Mouse (Mus musculus) G1E (cell line): ENCODE measurements around the gene Arrb2. TPM values are rescaled to one million over a fixed set of nuclear protein-coding genes. Genes with fewer than 3 reads are reported as not detected.
A peak's percentile ranks its signal among the peaks of the same experiment; 100 is the strongest.

Experiments used
- ATAC-seq: 2 replicates; pipeline ENCODE4 v1.8.0; 2016; ENCODE audit warnings: mild to moderate bottlenecking; ENCODE audit not compliant: insufficient number of reproducible peaks, poor library complexity, low FRiP score, severe bottlenecking; ENCODE audit errors: extremely low read depth
- DNase-seq: peaks from one replicate; pipeline ENCODE4 v3.0.0; 2012; ENCODE audit warnings: low spot score
- H3K27me3 ChIP-seq: 2 replicates; pipeline ENCODE4 v1.6.1; 2012; ENCODE audit warnings: mild to moderate bottlenecking, low read length, inconsistent platforms; ENCODE audit not compliant: insufficient read depth
- H3K36me3 ChIP-seq: replicated peaks from 2 replicates; pipeline ENCODE3; 2012; ENCODE audit warnings: mild to moderate bottlenecking, inconsistent platforms
- H3K4me1 ChIP-seq: 2 replicates; pipeline ENCODE4 v1.6.1; 2012; ENCODE audit warnings: low read depth, low read length, inconsistent platforms, mixed read lengths; ENCODE audit not compliant: insufficient read depth
- H3K4me3 ChIP-seq: 2 replicates; pipeline ENCODE4 v1.5.1; 2012; ENCODE audit warnings: low read depth, mild to moderate bottlenecking, inconsistent platforms, low read length, moderate library complexity, mixed read lengths
- H3K9me3 ChIP-seq: replicated peaks from 2 replicates; pipeline ENCODE4 v1.6.1; 2012; ENCODE audit warnings: inconsistent platforms
- CTCF ChIP-seq: IDR thresholded peaks from 2 replicates; pipeline ENCODE4 v1.5.1; 2012; ENCODE audit warnings: low read depth, low read length, inconsistent platforms, mixed read lengths
- GATA1 ChIP-seq: IDR thresholded peaks from 2 replicates; pipeline ENCODE4 v1.6.1; 2012; ENCODE audit warnings: borderline replicate concordance, low read length, inconsistent platforms, mixed read lengths
- GATA2 ChIP-seq: IDR thresholded peaks from 2 replicates; pipeline ENCODE4 v1.6.1; 2012; ENCODE audit warnings: low read depth, low read length, inconsistent platforms, borderline replicate concordance
- POLR2AphosphoS5 ChIP-seq: IDR thresholded peaks from 2 replicates; pipeline ENCODE4 v1.6.1; 2012; ENCODE audit warnings: low read depth, low read length, inconsistent platforms; ENCODE audit not compliant: insufficient replicate concordance
- TAL1 ChIP-seq: conservative IDR thresholded peaks from 2 replicates; pipeline ENCODE4 v1.6.1; 2012; ENCODE audit warnings: low read depth, low read length, inconsistent platforms, mixed read lengths
- polyA plus RNA-seq: library from polyadenylated mRNA; stranded (reverse); fragments of >175 nt; gene quantifications from 2 replicates; pipeline ENCODE4 v1.2.3, GENCODE M21; 2012
- total RNA-seq, 2 experiments: library from RNA; stranded (forward) in 1 of 2; stranded (reverse) in 1 of 2; fragments of 200-1000 nt in 1 of 2; fragments of >200 nt in 1 of 2; fragmentation: Nextera tagmentation in 1 of 2; gene quantifications; 2 replicates each; pipeline ENCODE4 v1.2.3; 2014 to 2017

The Arrb2 gene
- total and polyA plus RNA-seq, 3 experiments: 69.3 to 349 (median 97.1) TPM

- Histone ChIP-seq H3K27me3 (peaks cover 3% of the 10 kb centered on the region; the same call in 1 of the 2 replicates), H3K36me3 (peaks cover 24% of the 10 kb centered on the region), H3K9me3 (no peaks in the 10 kb centered on the region), H3K4me3 (peak within 1 kb of the TSS; percentile 90), H3K4me1 (peaks cover 44% of the 10 kb centered on the region)
- DNase-seq (peak; percentile 81), ATAC-seq (peak; percentile 91)
- TF ChIP-seq POLR2AphosphoS5 (no peak), CTCF (peak; percentile 47; the same call in 1 of the 2 replicates)
Measured at GRCm38 (mm10) chr11:70451797-70452498, 19.5 kb downstream of the Arrb2 start, which contains the start of gene Med11. TSS of gene Med11 (plus strand) at chr11:70451919.

DNA sequence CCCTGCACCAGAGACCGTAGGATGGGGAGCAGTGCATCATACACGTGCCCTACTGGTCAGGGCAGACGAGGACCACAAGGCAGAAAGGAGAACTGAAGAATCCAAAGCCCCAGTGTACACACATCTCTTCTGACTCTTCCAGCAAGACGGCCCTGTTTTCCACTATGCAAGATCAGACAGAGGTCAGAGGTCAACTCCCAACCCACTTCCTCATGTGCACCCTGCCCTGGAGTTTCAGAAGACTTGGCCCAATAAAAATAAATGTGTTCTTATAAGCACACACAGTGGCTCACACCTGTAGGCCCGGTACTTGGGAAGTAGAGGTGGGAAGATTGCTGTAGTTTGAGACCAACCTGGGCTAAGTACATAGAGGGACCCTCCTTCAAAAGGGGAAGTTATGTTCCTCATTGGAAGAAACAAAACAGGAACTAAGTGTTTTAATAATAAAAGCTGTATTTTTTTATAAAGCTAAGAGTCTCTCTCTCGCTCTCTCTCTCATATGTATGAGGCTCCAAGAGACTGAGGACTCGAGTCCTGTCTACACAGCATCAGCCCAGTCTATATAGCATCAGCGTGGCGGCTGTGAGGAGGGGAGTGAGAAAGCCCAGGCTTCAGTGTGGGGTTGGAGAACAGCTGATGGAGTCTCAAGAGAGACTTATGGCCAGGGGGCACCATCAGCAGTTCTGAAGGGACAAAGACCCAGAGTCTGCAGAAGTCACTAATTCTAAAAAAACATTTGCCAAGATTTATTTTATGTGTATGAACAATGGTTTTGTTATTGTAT lies 21.0 kb downstream of the Arrb2 start:
- H3K36me3 ChIP-seq: peaks cover 24% of the 10 kb centered on the region
- DNase-seq (peak; percentile 45), ATAC-seq (no peak)
- peak overlapping the region; percentile 13; the same call in 1 of the 2 replicates for H3K4me3 ChIP-seq
- no peaks in the 10 kb centered on the region for H3K9me3 ChIP-seq
- H3K27me3 ChIP-seq: 0 out of 2 replicates have a peak, but pooled peaks cover 1% of the 10 kb centered on the region
- peaks cover 41% of the 10 kb centered on the region for H3K4me1 ChIP-seq
- TF ChIP-seq TAL1: no peak
- TF ChIP-seq POLR2AphosphoS5: no peak
- TF ChIP-seq GATA1: no peak
- TF ChIP-seq CTCF: no peak
- no peak for TF ChIP-seq GATA2

- Histone ChIP-seq H3K4me1 (peaks cover 6% of the 10 kb centered on the region), H3K27me3 (peaks cover 19% of the 10 kb centered on the region; the same call in 1 of the 2 replicates), H3K36me3 (peaks cover 13% of the 10 kb centered on the region), H3K9me3 (no peaks in the 10 kb centered on the region), H3K4me3 (no peak within 1 kb of the TSS)
- DNase-seq (no peak), ATAC-seq (no peak)
- TF ChIP-seq GATA1: no peak
Measured at GRCm38 (mm10) chr11:70458688-70459600, 26.5 kb downstream of the Arrb2 start, which contains the start of gene Zmynd15. TSS of gene Zmynd15 (plus strand) at chr11:70459433.

DNA sequence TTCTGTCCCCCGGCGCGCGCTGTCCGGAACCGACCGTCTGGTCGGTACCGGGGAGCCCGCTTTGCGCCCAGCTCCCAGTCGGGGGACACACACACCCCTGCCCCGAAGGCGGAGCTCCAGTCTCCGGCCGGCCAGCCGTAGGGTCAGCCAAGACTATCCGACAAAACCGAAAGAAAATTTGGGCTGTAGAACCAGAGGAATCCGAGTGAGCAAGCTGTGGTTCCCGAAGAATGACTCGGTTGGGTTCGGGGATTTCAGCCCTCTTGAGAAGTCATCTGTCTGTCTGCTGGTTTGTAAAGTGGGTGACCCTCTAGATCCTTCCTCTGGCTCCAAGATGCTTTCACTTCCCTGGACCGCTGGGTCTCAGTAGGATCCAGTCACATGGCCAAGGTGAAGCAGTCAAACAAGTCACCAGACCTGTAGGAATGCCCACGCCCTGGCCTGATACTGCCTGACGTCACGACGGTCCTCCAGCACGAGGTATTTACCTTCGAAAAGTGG lies 27.2 kb downstream of the Arrb2 start, which contains the start of gene Cxcl16:
Gene Cxcl16 (minus strand): TSS at position 384 of the 501 bp plus-strand sequence.
- DNase-seq (no peak), ATAC-seq (no peak)
- H3K4me3 ChIP-seq: no peak within 1 kb of the TSS
- no peaks in the 10 kb centered on the region for H3K9me3 ChIP-seq
- H3K27me3 ChIP-seq: peaks cover 25% of the 10 kb centered on the region; the same call in 1 of the 2 replicates
- TF ChIP-seq GATA2 (no peak), TAL1 (no peak), CTCF (no peak), GATA1 (no peak), POLR2AphosphoS5 (no peak)
- H3K36me3 ChIP-seq: peaks cover 10% of the 10 kb centered on the region
- H3K4me1 ChIP-seq: peaks cover 6% of the 10 kb centered on the region

DNA sequence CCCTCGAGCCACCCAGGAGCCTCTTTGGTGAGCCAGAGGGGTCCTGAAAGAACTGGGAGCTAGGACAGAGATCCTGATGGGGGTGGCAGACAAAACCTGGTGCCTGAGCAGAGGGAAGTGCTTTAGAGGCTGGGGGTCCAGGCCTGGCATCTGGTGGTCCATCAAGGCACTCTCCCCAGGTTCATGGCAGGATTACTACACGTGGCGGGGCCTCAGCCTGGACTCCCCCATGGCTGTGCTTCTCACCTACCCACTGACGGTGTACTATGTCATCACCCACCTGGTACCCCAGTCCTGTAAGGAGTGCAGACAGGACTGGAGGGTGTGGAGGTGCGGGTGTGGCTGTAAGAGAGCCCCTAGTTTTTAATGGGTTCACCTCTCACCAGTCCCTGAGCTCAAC lies 31.5 kb downstream of the Arrb2 start:
- Histone ChIP-seq H3K4me1 (peaks cover 3% of the 10 kb centered on the region; the same call in 1 of the 2 replicates), H3K36me3 (no peaks in the 10 kb centered on the region), H3K4me3 (no peak overlapping the region), H3K9me3 (no peaks in the 10 kb centered on the region), H3K27me3 (peaks cover 44% of the 10 kb centered on the region)
- DNase-seq (no peak), ATAC-seq (no peak)
- TF ChIP-seq TAL1 (no peak), POLR2AphosphoS5 (no peak), GATA1 (no peak), CTCF (no peak), GATA2 (no peak)

DNA sequence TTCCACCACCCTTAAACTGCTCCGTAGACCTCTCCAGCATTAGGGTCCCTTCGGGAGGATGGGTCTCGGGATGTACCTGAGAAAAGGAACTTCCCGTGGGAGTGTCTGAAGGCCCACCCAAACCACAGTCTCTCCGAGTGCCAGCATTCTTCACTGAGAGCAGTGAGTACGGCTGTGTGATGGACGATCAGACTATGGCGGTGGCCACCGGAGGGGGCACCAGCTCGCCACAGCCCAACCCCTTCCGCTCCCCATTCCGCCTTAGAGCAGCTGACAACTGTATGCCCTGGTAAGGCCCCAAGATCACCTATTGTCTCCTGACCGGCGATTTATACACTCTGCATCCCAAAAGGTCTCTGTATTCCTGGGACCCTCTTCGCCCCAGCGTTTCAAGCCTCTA lies 32.8 kb downstream of the Arrb2 start:
- DNase-seq (no peak), ATAC-seq (no peak)
- H3K4me3 ChIP-seq: no peak overlapping the region
- H3K27me3 ChIP-seq: peaks cover 41% of the 10 kb centered on the region
- H3K4me1 ChIP-seq: no peaks in the 10 kb centered on the region
- H3K36me3 ChIP-seq: no peaks in the 10 kb centered on the region
- no peaks in the 10 kb centered on the region for H3K9me3 ChIP-seq
- no peak for TF ChIP-seq TAL1
- no peak for TF ChIP-seq GATA1
- TF ChIP-seq POLR2AphosphoS5: no peak
- TF ChIP-seq CTCF: no peak
- no peak for TF ChIP-seq GATA2
